Mouse (Mus musculus) liver, adult 2 months (tissue): Measurements from ENCODE around the gene Cd207.

Experiments
- CTCF ChIP-seq: fragments of 200-500 bp; IDR thresholded peaks from 2 replicates; pipeline ENCODE4 v1.5.1; 2011; ENCODE audit warnings: low read depth, low read length, control low read depth
- POLR2A ChIP-seq: fragments of 200-500 bp; IDR thresholded peaks from 2 replicates; pipeline ENCODE4 v1.6.1; 2011; ENCODE audit warnings: low read length, control low read depth; ENCODE audit not compliant: insufficient read depth; ENCODE audit errors: extremely low read depth

GRCm38 (mm10) chr6:83693835-83694234, 16.2 kb upstream of the Cd207 start:
- TF ChIP-seq POLR2A (no peak), CTCF (peak; percentile 71)
